Mouse (Mus musculus) heart, postnatal 25 days (tissue): ENCODE data around the gene Mbd4. TPM values are rescaled to one million over a fixed set of nuclear protein-coding genes. Genes with fewer than 3 reads are reported as not detected.
A peak's percentile ranks its signal among the peaks of the same experiment; 100 is the strongest.

ENCODE experiments used
- DNase-seq: peaks from one replicate; pipeline ENCODE4 v3.0.0; 2022; ENCODE audit warnings: low spot score
- intact Hi-C: fragments of 180-260 bp; cut with DNase I; formaldehyde crosslinking; loops from one replicate; pipeline ENCODE4 v1.15.1; 2025
- total RNA-seq, 2 experiments: library from RNA; stranded (reverse); gene quantifications; 2 replicates each; pipeline ENCODE4 v1.2.3; 2021

The Mbd4 gene
- total RNA-seq, 2 experiments from 2014 or later = 0.95 to 1.2 TPM

- DNase-seq = no peak
- intact Hi-C loops = no loop called here
These were observed 31.8 kb downstream of the Mbd4 start for GRCm38 (mm10) chr6:115821216-115821993.

- intact Hi-C loops = no loop called here
- no peak for DNase-seq
These were observed 35.0 kb downstream of the Mbd4 start for GRCm38 (mm10) chr6:115818129-115818528.

- DNase-seq = no peak
- intact Hi-C loops = no loop called here
These were observed 38.1 kb downstream of the Mbd4 start for GRCm38 (mm10) chr6:115815041-115815440.

GRCm38 (mm10) chr6:115814104-115814503, 39.1 kb downstream of the Mbd4 start:
- intact Hi-C loops = no loop called here
- peak; percentile 47 for DNase-seq

- DNase-seq = no peak
- intact Hi-C loops = no loop called here
These were observed 41.6 kb downstream of the Mbd4 start for GRCm38 (mm10) chr6:115811606-115812005.

- intact Hi-C loops = no loop called here
These were observed 44.5 kb downstream of the Mbd4 start, which contains the start of gene Rpl32 for GRCm38 (mm10) chr6:115808488-115809231. Gene Rpl32 (minus strand): TSS chr6:115808747.

GRCm38 (mm10) chr6:115808196-115808487, 45.0 kb downstream of the Mbd4 start:
- DNase-seq = no peak
- intact Hi-C loops = no loop called here

More at GRCm38 (mm10) chr6:115808488-115809231, 44.5 kb downstream of the Mbd4 start, which contains the start of gene Rpl32:
- peak; percentile 75 for DNase-seq

GRCm38 (mm10) chr6:115807464-115808195, 45.5 kb downstream of the Mbd4 start:
- intact Hi-C loops = no loop called here
- no peak for DNase-seq

- intact Hi-C loops = loop anchor here (5.0 kb wide), 1 partner anchor 197 kb away; no protein-coding TSS in a partner anchor
These were observed 48.6 kb downstream of the Mbd4 start for GRCm38 (mm10) chr6:115804432-115805192.

GRCm38 (mm10) chr6:115803541-115804382, 49.4 kb downstream of the Mbd4 start:
- intact Hi-C loops = loop anchor here (2.0 to 5.0 kb wide), 2 partner anchors 75 to 196 kb away; no protein-coding TSS in a partner anchor
- no peak for DNase-seq

More at GRCm38 (mm10) chr6:115804432-115805192, 48.6 kb downstream of the Mbd4 start:
- DNase-seq = no peak

- DNase-seq = no peak
- intact Hi-C loops = loop anchor here (2.0 to 5.0 kb wide), 2 partner anchors 73 to 195 kb away; no protein-coding TSS in a partner anchor
These were observed 51.4 kb downstream of the Mbd4 start for GRCm38 (mm10) chr6:115801811-115802210.

- no peak for DNase-seq
- intact Hi-C loops = no loop called here
These were observed 60.4 kb downstream of the Mbd4 start for GRCm38 (mm10) chr6:115792691-115793215.

GRCm38 (mm10) chr6:115791842-115792686, 61.1 kb downstream of the Mbd4 start:
- intact Hi-C loops = no loop called here
- no peak for DNase-seq

GRCm38 (mm10) chr6:115791016-115791415, 62.2 kb downstream of the Mbd4 start:
- DNase-seq = no peak

More at GRCm38 (mm10) chr6:115791016-115791415, 62.2 kb downstream of the Mbd4 start:
- intact Hi-C loops = no loop called here
